Mouse (Mus musculus): ENCODE measurements around the gene Gm8005. TPM values are rescaled to one million over a fixed set of nuclear protein-coding genes. Genes with fewer than 3 reads are reported as not detected.

Gene Gm8005
- not detected in 2 replicates for polyA plus RNA-seq (2012; ENCODE audit: low replicate concordance)

GRCm38 (mm10) chr14:42439573-42439972, at the start of gene Gm8005:
TSS of gene Gm8005 (minus strand) at chr14:42439673.

GRCm38 (mm10) chr14:42463581-42463980, 24.1 kb upstream of the Gm8005 start, which contains the start of gene Gm8011:
TSS of gene Gm8011 (plus strand) at chr14:42463881.

Other genes with a start within 250 kb of the Gm8005 start
- gene Gm3573, start 248.9 kb downstream of the Gm8005 start, polyA plus RNA-seq (2012; ENCODE audit: low replicate concordance) = not detected in 2 replicates
- not detected in 2 replicates for gene Gm17026, start 179.6 kb downstream of the Gm8005 start, polyA plus RNA-seq (2012; ENCODE audit: low replicate concordance)
- not detected in 2 replicates for gene Gm9611, start 142.3 kb downstream of the Gm8005 start, polyA plus RNA-seq (2012; ENCODE audit: low replicate concordance)
- gene Gm7995, start 129.5 kb downstream of the Gm8005 start, polyA plus RNA-seq (2012; ENCODE audit: low replicate concordance) = not detected in 2 replicates
- gene Gm8011, start 24.2 kb upstream of the Gm8005 start, polyA plus RNA-seq (2012; ENCODE audit: low replicate concordance) = not detected in 2 replicates
- gene Gm8020, start 62.7 kb upstream of the Gm8005 start, polyA plus RNA-seq (2012; ENCODE audit: low replicate concordance) = not detected in 2 replicates
- not detected in 2 replicates for gene Gm8024, start 84.6 kb upstream of the Gm8005 start, polyA plus RNA-seq (2012; ENCODE audit: low replicate concordance)
- gene Gm17124, start 160.2 kb upstream of the Gm8005 start, polyA plus RNA-seq (2012; ENCODE audit: low replicate concordance) = not detected in 2 replicates
- gene Gm3633, start 202.2 kb upstream of the Gm8005 start, polyA plus RNA-seq (2012; ENCODE audit: low replicate concordance) = not detected in 2 replicates
- not detected in 2 replicates for gene Gm10378, start 216.3 kb upstream of the Gm8005 start, polyA plus RNA-seq (2012; ENCODE audit: low replicate concordance)